Mouse (Mus musculus) T-helper 1 cell (primary cell): ENCODE data around the gene Csf3r.
"Not testable (repeated sequence)": the region's sequence is repeated elsewhere in the genome, so short reads cannot be mapped to it uniquely, and the experiment has no call there.

ENCODE experiments used
- in situ Hi-C: fragments of 300-600 bp; cut with MboI, MseI; formaldehyde crosslinking; loops from one replicate; pipeline ENCODE4 v1.15.1; 2025; ENCODE audit warnings: high pct_unique_total_duplicates

The Csf3r gene

DNA sequence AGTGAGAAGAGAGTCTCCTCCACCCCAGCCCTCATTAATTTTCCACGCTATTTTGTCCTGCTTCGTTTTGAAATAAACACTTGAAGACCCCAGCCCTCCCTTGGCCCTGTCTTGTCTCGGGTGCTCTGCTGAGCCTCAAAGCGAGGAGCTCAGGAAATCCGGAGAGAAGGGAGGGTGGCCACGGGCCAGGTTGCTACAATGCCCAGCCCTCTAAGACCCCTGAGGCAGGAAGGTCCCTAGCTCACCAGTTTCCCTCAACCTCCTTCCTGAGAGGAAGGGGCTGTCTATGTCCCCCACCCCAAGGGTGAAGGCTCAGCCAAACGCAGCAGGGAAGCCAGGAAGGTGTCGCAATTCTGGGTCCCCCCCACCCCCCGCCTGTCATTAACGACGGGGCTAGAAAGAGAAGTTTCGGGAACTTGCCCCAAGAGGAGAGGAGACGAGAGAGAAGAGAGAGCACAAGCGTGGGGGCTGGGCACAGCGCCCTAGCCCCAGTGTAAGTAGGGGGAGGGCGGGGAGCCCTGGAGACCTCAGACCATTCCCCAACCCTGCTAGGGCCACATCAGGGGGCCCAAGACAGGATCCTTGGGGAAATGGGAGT is at the start of gene Csf3r:
Csf3r (plus strand) TSS at position 248 of the 598 bp plus-strand sequence.
- in situ Hi-C loops = no loop called here

DNA sequence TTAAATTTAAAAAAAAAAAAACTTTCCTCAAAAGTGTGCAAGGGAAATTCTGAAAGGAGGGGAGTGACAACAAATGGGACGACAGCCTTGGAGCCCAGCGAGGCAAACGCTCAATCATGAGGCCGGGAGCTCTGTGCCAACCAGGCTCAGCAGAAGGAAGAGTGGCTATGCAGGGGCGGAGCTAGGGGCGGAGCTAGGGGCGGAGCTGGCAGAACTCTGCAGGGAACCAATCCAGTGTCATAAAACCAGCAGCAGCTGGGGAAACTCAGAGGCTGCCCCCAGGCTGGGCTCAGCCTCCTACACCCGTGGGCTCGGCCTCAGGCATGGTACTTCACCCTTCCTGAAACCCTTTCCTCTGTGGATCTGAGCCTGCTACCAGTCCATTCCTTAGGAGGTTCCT is 46.6 kb upstream of the Csf3r start:
- in situ Hi-C loops = no loop called here

- in situ Hi-C loops = no loop called here
Measured at GRCm38 (mm10) chr4:125983279-125983678, 41.1 kb upstream of the Csf3r start.

GRCm38 (mm10) chr4:125985703-125986102 is 38.6 kb upstream of the Csf3r start:
- in situ Hi-C loops = not testable (repeated sequence)

- in situ Hi-C loops = no loop called here
Measured at GRCm38 (mm10) chr4:125987071-125987470, 37.3 kb upstream of the Csf3r start.

GRCm38 (mm10) chr4:125989061-125989460 is 35.3 kb upstream of the Csf3r start:
- in situ Hi-C loops = no loop called here

DNA sequence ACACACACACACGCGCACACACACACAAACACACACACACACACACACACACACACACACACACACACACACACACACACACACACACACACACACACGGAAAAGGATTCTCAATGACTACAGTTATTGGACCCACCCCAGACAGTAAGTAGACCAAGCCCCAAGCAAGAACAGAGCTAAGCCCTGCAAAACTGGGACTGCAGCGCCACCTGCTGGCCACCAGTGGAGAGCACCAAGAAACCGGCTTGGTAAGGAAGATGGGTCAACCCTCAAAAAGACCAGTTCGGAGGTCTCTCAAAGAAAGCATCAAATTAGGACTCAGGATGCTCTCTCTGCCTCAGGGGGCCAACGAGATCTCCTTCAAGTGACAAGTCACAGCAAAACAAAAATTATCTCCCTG is 34.2 kb upstream of the Csf3r start:
- in situ Hi-C loops = loop anchor here (10.0 kb wide), 1 partner anchor 1105 kb away; the partner anchor contains the start of gene Epha10

DNA sequence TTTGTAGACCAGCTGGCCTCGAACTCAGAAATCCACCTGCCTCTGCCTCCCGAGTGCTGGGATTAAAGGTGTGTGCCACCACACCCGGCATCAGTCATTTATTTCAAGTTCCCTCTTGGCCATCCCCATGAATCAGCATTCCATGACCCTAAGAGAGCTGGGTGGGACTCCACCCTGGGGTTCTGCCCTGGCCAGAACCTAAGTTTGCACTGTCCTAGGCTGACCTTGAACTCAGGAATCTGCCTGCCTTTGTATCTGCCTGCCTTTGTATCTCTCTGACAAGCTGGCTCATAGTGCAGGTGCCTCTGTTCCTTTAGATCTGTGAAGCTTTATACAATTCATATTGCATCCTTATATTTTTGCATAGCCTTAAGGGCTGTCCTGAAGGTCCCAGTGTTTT is 32.1 kb upstream of the Csf3r start:
- in situ Hi-C loops = loop anchor here (10.0 kb wide), 1 partner anchor 1107 kb away; the partner anchor contains the start of gene Epha10

- in situ Hi-C loops = loop anchor here (10.0 kb wide), 1 partner anchor 1108 kb away; the partner anchor contains the start of gene Epha10
Measured at GRCm38 (mm10) chr4:125992906-125993305, 31.4 kb upstream of the Csf3r start.

GRCm38 (mm10) chr4:125996576-125996975 is 27.8 kb upstream of the Csf3r start:
- in situ Hi-C loops = loop anchor here (10.0 kb wide), 1 partner anchor 1112 kb away; the partner anchor contains the start of gene Epha10

DNA sequence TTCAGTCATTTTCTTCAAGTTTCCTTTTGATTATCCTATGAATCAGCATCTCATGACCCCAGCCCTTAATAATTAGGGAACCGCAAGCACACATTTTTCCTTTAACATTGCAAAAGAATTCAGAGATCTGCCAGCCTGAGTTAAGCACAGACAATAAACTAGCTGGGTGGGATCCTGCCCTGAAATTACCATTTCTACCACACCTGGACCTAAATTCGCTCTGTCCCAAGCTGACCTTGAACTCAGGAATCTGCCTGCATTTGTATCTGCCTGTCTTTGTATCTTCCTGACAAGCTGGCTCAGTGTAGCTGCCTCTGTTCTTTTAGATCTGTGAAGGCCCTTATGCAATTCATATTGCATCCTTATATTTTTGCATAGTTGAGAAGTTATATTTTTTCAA is 26.5 kb upstream of the Csf3r start:
- in situ Hi-C loops = loop anchor here (10.0 kb wide), 1 partner anchor 1113 kb away; the partner anchor contains the start of gene Epha10

DNA sequence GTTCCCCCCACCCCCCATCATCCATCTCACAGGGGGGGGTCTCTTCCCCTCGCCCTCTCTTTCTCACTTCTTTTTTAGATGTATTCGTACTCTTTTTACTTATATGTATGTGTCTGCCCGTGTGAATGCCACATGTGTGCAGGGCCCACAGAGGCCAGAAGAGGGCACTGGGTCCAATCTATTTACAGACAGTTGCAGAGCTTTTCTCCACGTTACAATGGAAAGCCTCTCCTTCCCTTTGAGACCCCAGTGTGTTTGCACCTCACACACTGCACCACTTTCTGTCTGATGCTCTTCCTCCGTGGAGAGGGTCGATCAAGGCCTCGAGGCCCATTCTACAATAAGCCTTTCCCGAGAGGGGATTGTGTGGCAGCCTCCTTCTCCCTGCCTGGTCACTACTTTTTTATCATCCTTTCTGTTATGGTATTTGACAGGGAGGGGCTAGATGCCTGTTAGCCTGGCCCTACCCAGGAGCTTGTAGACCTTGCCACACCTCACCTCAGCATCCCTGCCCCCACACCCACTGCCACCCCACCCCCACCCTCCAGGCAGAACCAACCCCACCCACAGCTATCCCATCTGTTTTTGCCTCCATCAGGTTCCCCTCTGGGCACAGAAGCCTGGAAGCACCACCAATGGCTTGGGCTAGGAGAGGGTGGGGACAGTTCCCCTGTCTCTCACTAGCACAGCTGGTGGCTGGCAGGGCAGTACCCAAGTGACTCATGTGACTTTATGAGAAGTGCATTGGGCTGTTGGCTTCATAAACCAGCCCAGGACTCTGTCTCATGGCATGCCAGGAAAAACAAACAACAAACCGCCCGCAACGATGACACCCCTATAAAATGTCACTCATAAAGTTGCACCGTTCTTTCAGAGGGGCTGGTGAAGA is 22.8 kb upstream of the Csf3r start:
- in situ Hi-C loops = no loop called here

- in situ Hi-C loops = no loop called here
Measured at GRCm38 (mm10) chr4:126017676-126018332, 6.5 kb upstream of the Csf3r start.

- in situ Hi-C loops = no loop called here
Measured at GRCm38 (mm10) chr4:126018966-126019538, 5.3 kb upstream of the Csf3r start.

DNA sequence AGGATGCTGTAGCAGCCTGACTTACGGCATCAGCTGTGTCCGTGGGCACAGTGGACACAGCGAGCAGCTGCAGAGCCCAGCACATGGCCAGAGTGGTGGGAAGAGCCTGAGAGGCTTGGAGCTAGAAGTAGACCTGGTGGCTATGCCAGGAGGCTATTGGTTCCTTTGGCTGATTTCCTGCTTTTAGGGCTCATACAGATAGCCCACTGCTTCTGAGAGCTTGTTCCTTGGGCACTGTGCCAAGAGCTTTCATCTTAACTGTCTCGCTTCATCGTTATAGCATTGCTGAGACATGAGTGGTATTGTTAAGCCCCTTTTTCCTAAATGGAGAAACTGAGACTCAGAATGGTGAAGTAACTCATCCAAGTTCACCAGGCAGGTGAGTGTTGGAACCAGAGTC is 1.5 kb downstream of the Csf3r start:
- in situ Hi-C loops = no loop called here

- in situ Hi-C loops = no loop called here
Measured at GRCm38 (mm10) chr4:126027980-126028379, 3.6 kb downstream of the Csf3r start.

GRCm38 (mm10) chr4:126029042-126029441 is 4.7 kb downstream of the Csf3r start:
- in situ Hi-C loops = no loop called here

DNA sequence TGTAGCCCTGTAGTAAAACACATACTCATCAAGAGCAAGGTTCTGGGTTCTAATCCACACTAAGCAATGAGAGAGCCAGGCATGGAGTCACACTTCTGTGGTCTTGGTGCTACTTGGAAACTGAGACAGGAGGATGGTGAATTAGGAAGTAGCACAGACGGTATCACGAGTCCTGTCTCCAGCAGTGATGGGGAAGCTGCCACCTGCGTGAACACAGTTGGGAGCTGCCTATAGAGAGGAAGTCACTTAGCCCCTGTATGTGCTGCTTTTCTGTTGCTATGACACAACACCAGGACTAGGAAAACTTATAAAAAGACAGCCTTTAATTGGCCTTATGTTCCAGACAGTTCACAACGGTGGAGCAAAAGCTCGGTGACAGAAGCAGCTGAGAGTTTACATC is 6.4 kb downstream of the Csf3r start:
- in situ Hi-C loops = no loop called here

GRCm38 (mm10) chr4:126035413-126035812 is 11.1 kb downstream of the Csf3r start:
- in situ Hi-C loops = no loop called here

DNA sequence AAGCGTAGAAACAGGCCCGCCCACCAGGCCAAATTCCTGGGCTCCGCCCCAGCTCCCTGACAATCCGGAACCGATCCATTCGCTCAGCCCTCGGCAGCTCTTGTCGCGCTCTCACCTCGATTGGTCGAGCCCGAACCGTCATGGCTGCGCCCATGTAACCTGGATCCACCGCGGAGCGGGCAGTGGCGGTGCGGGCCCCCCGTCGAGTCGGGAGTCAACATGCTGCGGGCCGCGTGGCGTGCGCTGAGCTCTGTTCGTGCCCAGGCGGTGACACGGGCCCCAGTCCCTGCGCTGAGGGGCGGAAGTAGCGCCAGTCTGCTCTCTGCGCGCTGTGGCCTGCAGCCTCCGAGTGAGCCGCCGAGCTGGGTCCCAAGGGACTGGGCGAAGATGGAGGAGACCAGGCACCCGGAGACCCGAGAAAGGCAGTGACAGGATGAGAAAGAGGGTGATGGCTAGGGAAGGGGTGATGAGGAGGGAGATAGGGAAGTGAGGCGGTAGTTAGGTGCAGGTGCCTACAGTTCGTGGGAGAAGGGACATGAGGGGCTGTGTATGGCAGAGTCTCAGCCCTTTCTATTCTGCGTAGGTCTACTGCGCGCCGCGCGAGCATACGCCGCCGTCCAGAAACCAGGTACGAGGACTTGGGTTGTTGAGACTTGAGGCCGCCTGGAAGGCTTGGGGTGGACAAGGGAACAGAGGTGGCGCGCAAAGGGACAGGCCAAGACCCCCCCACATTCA is 22.7 kb downstream of the Csf3r start, which contains the start of gene Mrps15:
Mrps15 (plus strand) TSS at position 75 of the 735 bp plus-strand sequence.
- in situ Hi-C loops = loop anchor here (5.0 kb wide), 1 partner anchor 1350 kb away; no protein-coding TSS in a partner anchor

DNA sequence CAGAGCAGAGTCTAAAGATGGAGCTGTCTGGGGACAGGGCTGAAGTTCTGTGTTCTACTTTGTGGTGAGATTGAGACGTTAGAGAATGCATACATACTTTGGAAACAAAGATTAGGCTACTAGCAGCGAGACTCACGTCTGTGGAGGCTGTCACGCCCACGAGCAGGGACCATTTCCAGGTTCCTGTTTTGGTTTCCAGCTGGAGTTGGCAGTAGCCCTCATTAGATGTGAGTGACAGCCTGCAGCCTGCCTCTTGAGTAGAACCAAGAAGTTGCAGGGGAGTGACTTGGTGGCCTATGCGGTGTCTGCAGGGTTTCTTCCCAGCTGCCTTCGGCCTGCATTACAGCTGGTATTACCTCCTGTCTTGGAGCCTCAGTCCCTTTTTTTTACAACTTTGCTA is 27.3 kb downstream of the Csf3r start:
- in situ Hi-C loops = no loop called here
